9 mouse cellular contexts compared by ENCODE assay signal in genomic region chr4:36951150-36951954, GRCm38 (mm10). TPM values are rescaled to one million over a fixed set of nuclear protein-coding genes. Genes with fewer than 3 reads are reported as not detected.
DNase-seq lines count a peak whose midpoint lies in the region; ATAC-seq and TF ChIP-seq lines count a peak whose summit lies in the region.
"Had no signal": no experiment of that assay in that cellular context is flagged by ENCODE, and none has a peak within 500 bp of the region (broad histone marks: within the 10 kb centered on the region; RNA-seq: fewer than 3 reads in every experiment).

Gene Lingo2, minus strand, starts transcription at chr4:36951747.

- DNase-seq in cerebellum, postnatal 4 days (ENCODE audit: low spot score in 2 of 2), result peak; percentile 22 to 37
- DNase-seq in cerebellum, adult 8-10 months, result no peak
- peak; percentile 17 for DNase-seq in ES-E14 (ENCODE audit: low read depth, low spot score)
- peak; percentile 25 for DNase-seq in forelimb bud, embryonic 11.5 days (ENCODE audit: low read depth, low spot score)
- peak; percentile 38 to 57 for DNase-seq in layer of hippocampus, postnatal 25 days (ENCODE audit: extremely low spot score in 1 of 2, low spot score in 1 of 2)
- DNase-seq in urinary bladder, postnatal 4 days (ENCODE audit: low spot score in 2 of 2), result no peak
- DNase-seq in lung, postnatal 14 days, result no peak

- no peak within 1 kb of the TSS for H3K27ac ChIP-seq in ES-E14 (ENCODE audit: insufficient read depth, low read depth, low read length, poor library complexity, severe bottlenecking)
- H3K27ac ChIP-seq in midbrain, embryonic 16.5 days (ENCODE audit: low read length), result peak within 1 kb of the TSS; percentile 75

- in situ Hi-C loops in ES-E14 (cut with MboI; ENCODE audit: low sequenced_read_pairs in 2 of 2, unreplicated experiment in 2 of 2), result no loop called here

- H3K4me3 ChIP-seq in ES-E14 (ENCODE audit: insufficient read depth in 1 of 2, low read depth in 1 of 2, low read length in 2 of 2, poor library complexity in 1 of 2, severe bottlenecking in 1 of 2), result peak within 1 kb of the TSS; percentile 65 to 73
- H3K4me3 ChIP-seq in midbrain, embryonic 16.5 days (ENCODE audit: low read depth, low read length), result peak within 1 kb of the TSS; percentile 64

- H3K9ac ChIP-seq in ES-E14 (ENCODE audit: insufficient read depth, low read depth, low read length, poor library complexity, severe bottlenecking), result peak within 1 kb of the TSS; percentile 50
- H3K9ac ChIP-seq in midbrain, embryonic 16.5 days (ENCODE audit: low read depth, low read length), result peak within 1 kb of the TSS; percentile 77

- no peaks in the 10 kb centered on the region; a peak in 1 of 4 replicates for H3K4me1 ChIP-seq in ES-E14 (ENCODE audit: control insufficient read depth in 2 of 2, insufficient read depth in 2 of 2, low read length in 2 of 2, poor library complexity in 1 of 2)
- H3K4me1 ChIP-seq in midbrain, embryonic 16.5 days (ENCODE audit: control insufficient read depth, insufficient read depth, low read length), result 0 out of 2 replicates have a peak, but pooled peaks cover 3% of the 10 kb centered on the region

- H3K4me2 ChIP-seq in midbrain, embryonic 16.5 days (ENCODE audit: low read length), result peak within 1 kb of the TSS; percentile 78

- peak; percentile 59 for ATAC-seq in midbrain, embryonic 16.5 days

- no peaks in the 10 kb centered on the region for H3K9me3 ChIP-seq in ES-E14 (ENCODE audit: control insufficient read depth, insufficient read depth, low read depth, low read length)
- no peaks in the 10 kb centered on the region for H3K9me3 ChIP-seq in midbrain, embryonic 16.5 days (replicated peaks; ENCODE audit: control insufficient read depth, low read length, poor library complexity, severe bottlenecking)

- no peaks in the 10 kb centered on the region for H3K36me3 ChIP-seq in ES-E14 (ENCODE audit: control insufficient read depth, insufficient read depth, low read length, poor library complexity, severe bottlenecking)
- no peaks in the 10 kb centered on the region for H3K36me3 ChIP-seq in midbrain, embryonic 16.5 days (ENCODE audit: control insufficient read depth, insufficient read depth, low read length)

- WGBS in midbrain, embryonic 16.5 days, result under 1% methylated on average over 59 of the region's 61 CpGs

- H3K27me3 ChIP-seq in midbrain, embryonic 16.5 days (ENCODE audit: control insufficient read depth, insufficient read depth, low read depth, low read length), result no peaks in the 10 kb centered on the region
- H3K27me3 ChIP-seq: CH12.LX had no signal

TF ChIP-seq in ES-E14, 5 proteins besides CTCF, POLR2A, EP300 and RAD21:
- TF ChIP-seq MAFK (IDR thresholded peaks at IDR 0.05; ENCODE audit: insufficient read depth, low read depth, low read length) (no peak), CHD2 (IDR thresholded peaks at IDR 0.05; ENCODE audit: low read depth, low read length) (no peak), HCFC1 (IDR thresholded peaks at IDR 0.05; ENCODE audit: borderline replicate concordance, insufficient read depth, low read length) (no peak), ZNF384 (IDR thresholded peaks at IDR 0.05; ENCODE audit: low read depth, low read length) (no peak), ZC3H11A (IDR thresholded peaks at IDR 0.05; ENCODE audit: borderline replicate concordance, low read depth, low read length) (no peak)
TF ChIP-seq in ES-E14: peak in this region for 0.

RNA-seq across cellular contexts. Expression of gene Lingo2, which starts in this region (rescaled TPM):
- 0.09 and 0.21 TPM in 2 replicates for total RNA-seq in ES-E14 (2012; rRNA removed)
- total RNA-seq in layer of hippocampus, postnatal 25 days (2021), result 10 to 100 TPM; 37.0 to 51.2 TPM
- 70.0 and 71.8 TPM in 2 replicates for polyA plus RNA-seq in midbrain, embryonic 16.5 days (2015; fragmentation: Nextera tagmentation; extraction: Ambion mirVana)
- total RNA-seq: CH12.LX had no signal

Comparison
In these comparisons a context has a peak if more than half of its experiments do, and no peak if none do; other contexts are left out.
1. RNA of gene Lingo2 (total RNA-seq): 37.0 to 51.2 TPM in layer of hippocampus, postnatal 25 days; 0.09 to 0.21 TPM in ES-E14; every median in the first group is over 10 times any median in the second.
2. DNase-seq: peak in cerebellum, postnatal 4 days (2 of 2), forelimb bud, embryonic 11.5 days (single experiment) and layer of hippocampus, postnatal 25 days (2 of 2); none in cerebellum, adult 8-10 months (single experiment), urinary bladder, postnatal 4 days (0 of 2) and lung, postnatal 14 days (single experiment).
3. Peak in DNase-seq, H3K4me3 ChIP-seq and H3K9ac ChIP-seq in ES-E14; RNA of the gene not detected or under 1 TPM.